Comparison of ENCODE assay signal across 8 mouse cellular contexts in the genomic region with DNA sequence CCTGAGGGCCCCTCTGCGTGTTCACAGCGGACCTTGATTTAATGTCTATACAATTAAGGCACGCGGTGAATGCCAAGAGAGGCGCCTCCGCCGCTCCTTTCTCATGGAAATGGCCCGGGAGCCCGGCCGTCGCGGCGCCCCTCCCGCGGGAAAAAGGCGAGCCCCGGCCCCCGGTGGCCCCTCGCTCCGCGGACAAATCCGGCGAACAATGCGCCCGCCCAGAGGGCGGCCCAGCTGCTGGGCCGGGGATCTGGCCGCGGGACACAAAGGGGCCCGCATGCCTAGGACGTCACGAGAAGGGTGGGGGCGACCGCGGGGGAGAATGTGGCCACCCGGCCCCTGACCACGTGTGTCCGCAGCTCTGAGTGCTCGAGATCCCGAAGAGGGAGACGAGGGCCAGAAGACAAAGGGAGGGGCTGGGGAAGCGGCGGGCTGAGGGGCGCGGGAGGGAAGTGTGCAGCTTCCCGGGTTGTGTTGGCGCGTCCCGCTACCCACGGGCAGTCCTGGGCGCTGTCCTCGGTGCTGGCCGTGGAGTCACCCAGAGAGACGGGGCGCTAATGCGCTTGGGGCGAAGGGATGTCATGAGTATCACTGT. TPM values are rescaled to one million over a fixed set of nuclear protein-coding genes. Genes with fewer than 3 reads are reported as not detected.
DNase-seq lines count a peak whose midpoint lies in the region; TF ChIP-seq lines count a peak whose summit lies in the region.

No protein-coding gene starts in this region.

- peak overlapping the region; percentile 92 for H3K4me3 ChIP-seq in hindbrain, embryonic 10.5 days
- peak overlapping the region; percentile 24; the same call in 1 of the 2 replicates for H3K4me3 ChIP-seq in small intestine, adult 2 months (ENCODE audit: low read depth, low read length)

- TF ChIP-seq CTCF in small intestine, adult 2 months (IDR thresholded peaks at IDR 0.05; ENCODE audit: extremely low read depth, insufficient read length, insufficient replicate concordance, low read depth, low read length) = no peak

- TF ChIP-seq POLR2A in small intestine, adult 2 months (IDR thresholded peaks at IDR 0.05; ENCODE audit: low read depth, low read length) = no peak

- H3K27me3 ChIP-seq in hindbrain, embryonic 10.5 days (ENCODE audit: insufficient read depth, poor library complexity, severe bottlenecking) = peaks cover 69% of the 10 kb centered on the region
- H3K27me3 ChIP-seq in small intestine, adult 2 months (ENCODE audit: control insufficient read depth, insufficient read depth, low read length) = peaks cover 52% of the 10 kb centered on the region

- peak overlapping the region; percentile 99 for H3K27ac ChIP-seq in hindbrain, embryonic 10.5 days
- no peak overlapping the region for H3K27ac ChIP-seq in small intestine, adult 2 months (ENCODE audit: insufficient read depth, low read depth, low read length)

- H3K9me3 ChIP-seq in hindbrain, embryonic 10.5 days = no peaks in the 10 kb centered on the region

- peaks cover 11% of the 10 kb centered on the region for H3K36me3 ChIP-seq in hindbrain, embryonic 10.5 days
- H3K36me3 ChIP-seq in small intestine, adult 2 months (ENCODE audit: control insufficient read depth, insufficient read depth, low read length) = no peaks in the 10 kb centered on the region

- DNase-seq in CD4-positive helper T cell, adult 2 months (ENCODE audit: low read depth, low spot score) = peak; percentile 21
- DNase-seq in ZHBTc4 (ENCODE audit: low read depth, low spot score) (peak; percentile 79), adipocyte (ENCODE audit: low spot score) (no peak)
- DNase-seq in embryo, embryonic 9.5 days (ENCODE audit: extremely low spot score) = peak; percentile 76
- DNase-seq in hindbrain, embryonic 10.5 days (ENCODE audit: low spot score) = peak; percentile 85
- peak; percentile 42 to 54 for DNase-seq in layer of hippocampus, postnatal 36 days
- DNase-seq in lung, postnatal 25 days (ENCODE audit: low spot score) = peak; percentile 8

- peaks cover 81% of the 10 kb centered on the region for H3K4me1 ChIP-seq in hindbrain, embryonic 10.5 days (replicated peaks)
- peaks cover 3% of the 10 kb centered on the region for H3K4me1 ChIP-seq in small intestine, adult 2 months (ENCODE audit: control insufficient read depth, insufficient read depth, insufficient read length, low read length)

- under 1% methylated on average over 57 of the region's 57 CpGs for WGBS in hindbrain, embryonic 10.5 days
- under 1% methylated on average over 57 of the region's 57 CpGs for WGBS in small intestine, adult 2 months

RNA-seq across cellular contexts. Expression of a gene that starts 26.6 kb away (rescaled TPM):
- polyA plus RNA-seq in hindbrain, embryonic 10.5 days (2016; fragmentation: Nextera tagmentation; extraction: Ambion mirVana) = 62.0 and 67.1 TPM in 2 replicates
- total RNA-seq in layer of hippocampus, postnatal 36 days (2021) = 10 to 100 TPM; 52.3 to 52.4 TPM
- 7.0 and 12.0 TPM in 2 replicates for polyA plus RNA-seq in small intestine, adult 2 months (2012; rRNA removed)

RNA-seq across cellular contexts. Expression of a gene that starts 34.7 kb away (rescaled TPM):
- polyA plus RNA-seq in hindbrain, embryonic 10.5 days (2016; fragmentation: Nextera tagmentation; extraction: Ambion mirVana) = 0.52 and 1.3 TPM in 2 replicates
- under 1 TPM in 1 of 2 experiments, not detected in 1; 0.33 TPM for total RNA-seq in layer of hippocampus, postnatal 36 days (2021)
- not detected in 2 replicates for polyA plus RNA-seq in small intestine, adult 2 months (2012; rRNA removed)
